Mouse (Mus musculus) liver, embryonic 11.5 days (tissue): ENCODE data around the gene Adam12. TPM values are rescaled to one million over a fixed set of nuclear protein-coding genes. Genes with fewer than 3 reads are reported as not detected.

ENCODE experiments used
- ATAC-seq: fragments of 200-750 bp; cut with Nextera tagmentation; replicated peaks from 2 replicates; pipeline ENCODE4 v1.8.0; 2017; ENCODE audit warnings: moderate number of reproducible peaks, mild to moderate bottlenecking, moderate TSS enrichment, moderate library complexity; ENCODE audit not compliant: low FRiP score
- DNase-seq: peaks from one replicate; pipeline ENCODE4 v3.0.0-alpha.2; 2017; ENCODE audit warnings: low spot score
- H3K27ac ChIP-seq: fragments of 300-500 bp; sonication (generic); 2 replicates; pipeline ENCODE4 v1.5.1; 2014; ENCODE audit warnings: mild to moderate bottlenecking, low read depth, low read length, control low read depth
- H3K27me3 ChIP-seq: fragments of 300-500 bp; sonication (generic); replicated peaks from 2 replicates; pipeline ENCODE4 v1.6.1; 2014; ENCODE audit warnings: low read length, mixed read lengths; ENCODE audit not compliant: control insufficient read depth, insufficient read depth
- H3K36me3 ChIP-seq: fragments of 300-500 bp; sonication (generic); 2 replicates; pipeline ENCODE4 v1.6.1; 2014; ENCODE audit warnings: mild to moderate bottlenecking, low read length, moderate library complexity, mixed read lengths; ENCODE audit not compliant: control insufficient read depth, insufficient read depth
- H3K4me1 ChIP-seq: fragments of 300-500 bp; sonication (generic); replicated peaks from 2 replicates; pipeline ENCODE4 v1.6.1; 2014; ENCODE audit warnings: low read length, mixed read lengths; ENCODE audit not compliant: control insufficient read depth, insufficient read depth
- H3K4me2 ChIP-seq: fragments of 300-500 bp; sonication (generic); 2 replicates; pipeline ENCODE4 v1.6.1; 2014; ENCODE audit warnings: mild to moderate bottlenecking, control low read depth, moderate library complexity
- H3K4me3 ChIP-seq: fragments of 300-500 bp; sonication (generic); 2 replicates; pipeline ENCODE4 v1.5.1; 2014; ENCODE audit warnings: low read depth, low read length, control low read depth
- H3K9ac ChIP-seq: fragments of 300-500 bp; sonication (generic); 2 replicates; pipeline ENCODE4 v1.6.1; 2014; ENCODE audit warnings: low read depth, low read length, control low read depth
- H3K9me3 ChIP-seq: fragments of 300-500 bp; sonication (generic); 2 replicates; pipeline ENCODE4 v1.6.1; 2016; ENCODE audit warnings: low read length, inconsistent platforms, mixed read lengths; ENCODE audit not compliant: control insufficient read depth
- WGBS: fragments of 180-500 bp; shearing (Covaris S2); extraction: QIAGEN DNeasy Blood & Tissue Kit; methylation state at CpG from one replicate; pipeline ENCODE4 v1.1.7; 2014; 5-methylcytosine and 5-hydroxymethylcytosine counted together
- polyA plus RNA-seq: library from polyadenylated mRNA; unstranded; fragments of >200 nt; fragmentation: Nextera tagmentation; extraction: Ambion mirVana; gene quantifications from 2 replicates; pipeline ENCODE4 v1.2.1, GENCODE M21; 2014

Adam12 gene
- polyA plus RNA-seq, 1 experiment from 2014 or later = 11.8 TPM

- Histone ChIP-seq H3K4me2 (no peak overlapping the region), H3K27me3 (no peaks in the 10 kb centered on the region), H3K4me3 (no peak overlapping the region), H3K9me3 (peaks cover 4% of the 10 kb centered on the region; the same call in 1 of the 2 replicates), H3K36me3 (0 out of 2 replicates have a peak, but pooled peaks cover 2% of the 10 kb centered on the region), H3K27ac (no peak overlapping the region), H3K9ac (no peak overlapping the region), H3K4me1 (no peaks in the 10 kb centered on the region)
- DNase-seq (no peak), ATAC-seq (no peak)
- 83% methylated on average over 5 of the region's 5 CpGs for WGBS
Measured at GRCm38 (mm10) chr7:134009157-134009556, 222.8 kb downstream of the Adam12 start.

- Histone ChIP-seq H3K27ac (no peak overlapping the region), H3K9ac (no peak overlapping the region), H3K4me1 (no peaks in the 10 kb centered on the region), H3K9me3 (peaks cover 4% of the 10 kb centered on the region; the same call in 1 of the 2 replicates), H3K4me3 (no peak overlapping the region), H3K36me3 (0 out of 2 replicates have a peak, but pooled peaks cover 2% of the 10 kb centered on the region), H3K27me3 (no peaks in the 10 kb centered on the region), H3K4me2 (no peak overlapping the region)
- 76% methylated on average over 3 of the region's 3 CpGs for whole genome bisulfite sequencing
- no peak for DNase-seq
- no peak for ATAC-seq
Measured at GRCm38 (mm10) chr7:134007942-134008361, 224.0 kb downstream of the Adam12 start.

GRCm38 (mm10) chr7:134001581-134001980, 230.4 kb downstream of the Adam12 start:
- Histone ChIP-seq H3K9me3 (peaks cover 4% of the 10 kb centered on the region; the same call in 1 of the 2 replicates), H3K4me1 (no peaks in the 10 kb centered on the region), H3K4me2 (no peak overlapping the region), H3K9ac (no peak overlapping the region), H3K27ac (no peak overlapping the region), H3K27me3 (no peaks in the 10 kb centered on the region), H3K4me3 (no peak overlapping the region), H3K36me3 (no peaks in the 10 kb centered on the region)
- DNase-seq (no peak), ATAC-seq (no peak)
- 86% methylated on average over 4 of the region's 4 CpGs for WGBS

GRCm38 (mm10) chr7:133990930-133991329, 241.0 kb downstream of the Adam12 start:
- ATAC-seq (no peak), DNase-seq (no peak)
- no peak overlapping the region for H3K4me3 ChIP-seq
- H3K4me2 ChIP-seq = no peak overlapping the region
- H3K9me3 ChIP-seq = no peaks in the 10 kb centered on the region
- no peak overlapping the region for H3K9ac ChIP-seq
- no peaks in the 10 kb centered on the region for H3K4me1 ChIP-seq
- H3K36me3 ChIP-seq = no peaks in the 10 kb centered on the region
- H3K27me3 ChIP-seq = no peaks in the 10 kb centered on the region
- no peak overlapping the region for H3K27ac ChIP-seq

GRCm38 (mm10) chr7:133988356-133988755, 243.6 kb downstream of the Adam12 start:
- 63% methylated on average over 5 of the region's 5 CpGs for WGBS

GRCm38 (mm10) chr7:133986201-133986600, 245.7 kb downstream of the Adam12 start:
- no peak for DNase-seq
- no peak overlapping the region for H3K9ac ChIP-seq
- H3K27me3 ChIP-seq = no peaks in the 10 kb centered on the region
- no peak overlapping the region for H3K4me3 ChIP-seq
- no peaks in the 10 kb centered on the region; the same call in 1 of the 2 replicates for H3K4me1 ChIP-seq
- no peak overlapping the region for H3K27ac ChIP-seq
- no peaks in the 10 kb centered on the region for H3K36me3 ChIP-seq
- no peak overlapping the region for H3K4me2 ChIP-seq
- WGBS = 83% methylated on average over 4 of the region's 4 CpGs
- no peaks in the 10 kb centered on the region for H3K9me3 ChIP-seq
- ATAC-seq = no peak

More at GRCm38 (mm10) chr7:133988356-133988755, 243.6 kb downstream of the Adam12 start:
- Histone ChIP-seq H3K4me2 (no peak overlapping the region), H3K27me3 (no peaks in the 10 kb centered on the region), H3K27ac (no peak overlapping the region), H3K9ac (no peak overlapping the region), H3K9me3 (no peaks in the 10 kb centered on the region), H3K4me1 (no peaks in the 10 kb centered on the region; the same call in 1 of the 2 replicates), H3K36me3 (no peaks in the 10 kb centered on the region), H3K4me3 (no peak overlapping the region)
- DNase-seq (no peak), ATAC-seq (no peak)

GRCm38 (mm10) chr7:133985648-133986047, 246.3 kb downstream of the Adam12 start:
- H3K36me3 ChIP-seq = no peaks in the 10 kb centered on the region
- DNase-seq = no peak
- WGBS = 64% methylated on average over 1 of the region's 1 CpGs

GRCm38 (mm10) chr7:133976388-133977122, 255.4 kb downstream of the Adam12 start:
- H3K9me3 ChIP-seq = no peaks in the 10 kb centered on the region
- H3K27me3 ChIP-seq = no peaks in the 10 kb centered on the region
- WGBS = 65% methylated on average over 8 of the region's 8 CpGs
- H3K27ac ChIP-seq = no peak overlapping the region
- DNase-seq (no peak), ATAC-seq (no peak)
- no peaks in the 10 kb centered on the region for H3K4me1 ChIP-seq
- no peak overlapping the region for H3K4me2 ChIP-seq
- H3K36me3 ChIP-seq = no peaks in the 10 kb centered on the region
- no peak overlapping the region for H3K4me3 ChIP-seq
- no peak overlapping the region for H3K9ac ChIP-seq

More at GRCm38 (mm10) chr7:133985648-133986047, 246.3 kb downstream of the Adam12 start:
- Histone ChIP-seq H3K27me3 (no peaks in the 10 kb centered on the region), H3K9me3 (no peaks in the 10 kb centered on the region), H3K27ac (no peak overlapping the region), H3K4me3 (no peak overlapping the region), H3K4me2 (no peak overlapping the region), H3K9ac (no peak overlapping the region), H3K4me1 (no peaks in the 10 kb centered on the region; the same call in 1 of the 2 replicates)
- ATAC-seq = no peak

- H3K4me2 ChIP-seq = no peak overlapping the region
- H3K9ac ChIP-seq = no peak overlapping the region
- no peaks in the 10 kb centered on the region for H3K9me3 ChIP-seq
- no peak for ATAC-seq
- H3K27ac ChIP-seq = no peak overlapping the region
- no peak for DNase-seq
- no peaks in the 10 kb centered on the region for H3K27me3 ChIP-seq
- 58% methylated on average over 1 of the region's 1 CpGs for WGBS
- no peaks in the 10 kb centered on the region; the same call in 1 of the 2 replicates for H3K4me1 ChIP-seq
- no peaks in the 10 kb centered on the region for H3K36me3 ChIP-seq
- H3K4me3 ChIP-seq = no peak overlapping the region
Measured at GRCm38 (mm10) chr7:133971086-133971485, 260.9 kb downstream of the Adam12 start.
